Mouse (Mus musculus): ENCODE results near the gene Cnga1. TPM values are rescaled to one million over a fixed set of nuclear protein-coding genes. Genes with fewer than 3 reads are reported as not detected.

Gene Cnga1
- total and polyA plus RNA-seq, 2 experiments from 2014 or later = not detected

DNA sequence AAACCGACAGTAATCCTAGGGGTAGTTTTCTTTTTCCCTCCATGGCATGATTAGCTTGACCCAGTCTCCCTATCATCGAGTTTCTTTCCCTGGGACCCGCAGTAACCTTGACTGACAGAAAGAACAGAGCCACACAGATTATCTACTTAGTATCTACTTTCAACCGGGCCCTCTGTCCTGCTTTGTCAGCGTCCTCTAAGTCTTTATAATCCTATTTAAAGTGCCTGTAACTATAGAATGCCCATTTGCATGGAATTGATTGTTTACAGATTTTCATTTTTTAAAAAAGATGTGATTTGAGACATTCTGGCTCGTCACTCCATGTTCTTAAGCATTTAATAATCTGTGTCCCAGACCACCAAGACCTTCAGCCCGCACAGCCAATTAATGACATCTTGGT is 420 bp downstream of the Cnga1 start:
- Histone ChIP-seq H3K27ac (ENCODE audit: low read depth, low read length) (no peak overlapping the region), H3K36me3 (ENCODE audit: insufficient read depth) (no peaks in the 10 kb centered on the region), H3K4me3 (ENCODE audit: low read depth, low read length) (no peak overlapping the region), H3K27me3 (ENCODE audit: insufficient read depth, low read length) (peaks cover 11% of the 10 kb centered on the region), H3K4me2 (ENCODE audit: low read depth) (no peak overlapping the region), H3K4me1 (ENCODE audit: insufficient read depth) (no peaks in the 10 kb centered on the region), H3K9me3 (ENCODE audit: low read length) (no peaks in the 10 kb centered on the region), H3K9ac (no peak overlapping the region)
- ATAC-seq = no peak
- no peak for DNase-seq
- TF ChIP-seq CTCF (IDR thresholded peaks at IDR 0.05; ENCODE audit: low read depth) = no peak
- 46% methylated on average over 7 of the region's 7 CpGs for WGBS

DNA sequence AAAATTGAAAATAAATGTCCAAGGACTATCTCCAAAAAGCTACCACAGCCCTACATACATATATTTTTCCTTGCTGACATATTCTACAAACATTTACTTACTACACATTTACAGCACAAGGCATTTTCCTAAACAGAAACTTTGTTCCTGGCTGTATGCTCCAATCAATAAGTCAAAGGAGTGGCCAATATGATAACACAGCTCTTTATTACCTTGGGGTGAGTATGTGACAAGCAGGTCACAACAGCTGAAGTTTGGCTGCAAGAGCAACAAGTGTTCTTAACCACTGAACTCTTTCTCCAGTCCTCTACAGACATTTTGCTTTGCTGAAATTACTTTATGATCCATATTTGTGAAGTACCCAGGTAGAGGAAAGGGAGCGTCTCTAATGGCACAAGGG is 4.0 kb downstream of the Cnga1 start:
- Histone ChIP-seq H3K27ac (ENCODE audit: low read depth, low read length) (no peak overlapping the region), H3K4me3 (ENCODE audit: low read depth, low read length) (no peak overlapping the region), H3K4me2 (ENCODE audit: low read depth) (no peak overlapping the region), H3K4me1 (ENCODE audit: insufficient read depth) (no peaks in the 10 kb centered on the region), H3K9ac (no peak overlapping the region), H3K36me3 (ENCODE audit: insufficient read depth) (no peaks in the 10 kb centered on the region), H3K27me3 (ENCODE audit: insufficient read depth, low read length) (no peaks in the 10 kb centered on the region), H3K9me3 (ENCODE audit: low read length) (no peaks in the 10 kb centered on the region)
- ATAC-seq (no peak), DNase-seq (no peak)
- 97% methylated on average over 1 of the region's 1 CpGs for WGBS
- TF ChIP-seq CTCF (IDR thresholded peaks at IDR 0.05; ENCODE audit: low read depth) = no peak

DNA sequence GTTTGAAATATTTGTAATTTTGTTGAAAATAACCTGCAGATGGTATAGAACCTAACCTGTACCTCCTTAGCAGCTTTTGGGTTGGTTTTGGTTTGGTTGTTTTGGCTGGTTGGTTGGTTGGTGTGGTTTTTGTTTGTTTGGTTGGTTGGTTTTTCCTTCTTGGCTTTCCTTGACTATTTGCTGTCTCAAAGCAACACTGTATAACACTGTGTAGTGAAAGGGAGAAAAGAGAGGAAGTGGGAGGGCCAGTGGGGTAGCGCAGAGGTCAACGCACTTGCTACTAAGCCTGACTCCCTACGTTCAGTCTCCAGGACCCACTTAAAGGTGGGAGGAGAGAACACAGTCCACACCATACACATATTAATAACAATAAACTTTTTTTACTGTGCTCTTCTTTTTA is 7.5 kb downstream of the Cnga1 start:
- ATAC-seq (no peak), DNase-seq (no peak)
- Histone ChIP-seq H3K27ac (ENCODE audit: low read depth, low read length) (no peak overlapping the region), H3K4me1 (ENCODE audit: insufficient read depth) (no peaks in the 10 kb centered on the region), H3K4me2 (ENCODE audit: low read depth) (no peak overlapping the region), H3K36me3 (ENCODE audit: insufficient read depth) (no peaks in the 10 kb centered on the region), H3K9me3 (ENCODE audit: low read length) (no peaks in the 10 kb centered on the region), H3K4me3 (ENCODE audit: low read depth, low read length) (no peak overlapping the region), H3K9ac (no peak overlapping the region), H3K27me3 (ENCODE audit: insufficient read depth, low read length) (no peaks in the 10 kb centered on the region)
- no peak for TF ChIP-seq CTCF (IDR thresholded peaks at IDR 0.05; ENCODE audit: low read depth)
- 92% methylated on average over 3 of the region's 3 CpGs for WGBS

GRCm38 (mm10) chr5:72636122-72636521 is 8.0 kb downstream of the Cnga1 start:
- DNase-seq (no peak), ATAC-seq (no peak)
- Histone ChIP-seq H3K9ac (no peak overlapping the region), H3K27me3 (ENCODE audit: insufficient read depth, low read length) (no peaks in the 10 kb centered on the region), H3K4me1 (ENCODE audit: insufficient read depth) (no peaks in the 10 kb centered on the region), H3K4me3 (ENCODE audit: low read depth, low read length) (no peak overlapping the region), H3K4me2 (ENCODE audit: low read depth) (no peak overlapping the region), H3K36me3 (ENCODE audit: insufficient read depth) (no peaks in the 10 kb centered on the region), H3K27ac (ENCODE audit: low read depth, low read length) (no peak overlapping the region), H3K9me3 (ENCODE audit: low read length) (no peaks in the 10 kb centered on the region)
- no peak for TF ChIP-seq CTCF (IDR thresholded peaks at IDR 0.05; ENCODE audit: low read depth)
- 76% methylated on average over 3 of the region's 3 CpGs for WGBS

DNA sequence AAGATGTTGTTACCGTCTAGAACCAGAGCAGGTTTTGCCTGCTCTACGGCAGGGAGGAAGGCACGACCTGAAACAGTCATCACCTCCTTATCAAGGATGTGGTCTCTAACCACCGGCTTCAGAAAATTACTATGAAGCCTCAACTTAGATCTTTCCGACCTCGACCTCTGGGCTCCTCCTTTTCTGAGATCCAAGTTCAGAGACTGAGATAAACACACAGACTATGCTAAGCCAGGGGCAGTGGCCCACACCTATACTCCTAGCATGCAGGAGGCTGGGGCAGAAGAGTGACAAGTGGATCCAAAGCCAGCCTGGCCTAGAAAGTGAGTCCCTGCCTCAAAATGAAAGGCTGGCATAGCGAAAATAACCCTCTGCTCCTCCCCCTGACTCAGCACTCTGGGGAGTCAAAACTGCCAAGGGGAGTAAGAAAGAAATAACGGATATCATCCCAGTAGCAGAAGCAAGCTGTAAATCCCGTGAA is 9.2 kb downstream of the Cnga1 start:
- H3K27ac ChIP-seq (ENCODE audit: low read depth, low read length) = no peak overlapping the region
- TF ChIP-seq CTCF (IDR thresholded peaks at IDR 0.05; ENCODE audit: low read depth) = no peak
- DNase-seq (no peak), ATAC-seq (no peak)
- no peaks in the 10 kb centered on the region for H3K9me3 ChIP-seq (ENCODE audit: low read length)
- H3K9ac ChIP-seq = no peak overlapping the region
- no peak overlapping the region for H3K4me3 ChIP-seq (ENCODE audit: low read depth, low read length)
- H3K4me1 ChIP-seq (ENCODE audit: insufficient read depth) = no peaks in the 10 kb centered on the region
- H3K27me3 ChIP-seq (ENCODE audit: insufficient read depth, low read length) = no peaks in the 10 kb centered on the region
- H3K36me3 ChIP-seq (ENCODE audit: insufficient read depth) = no peaks in the 10 kb centered on the region
- H3K4me2 ChIP-seq (ENCODE audit: low read depth) = no peak overlapping the region
- WGBS = 89% methylated on average over 9 of the region's 9 CpGs

DNA sequence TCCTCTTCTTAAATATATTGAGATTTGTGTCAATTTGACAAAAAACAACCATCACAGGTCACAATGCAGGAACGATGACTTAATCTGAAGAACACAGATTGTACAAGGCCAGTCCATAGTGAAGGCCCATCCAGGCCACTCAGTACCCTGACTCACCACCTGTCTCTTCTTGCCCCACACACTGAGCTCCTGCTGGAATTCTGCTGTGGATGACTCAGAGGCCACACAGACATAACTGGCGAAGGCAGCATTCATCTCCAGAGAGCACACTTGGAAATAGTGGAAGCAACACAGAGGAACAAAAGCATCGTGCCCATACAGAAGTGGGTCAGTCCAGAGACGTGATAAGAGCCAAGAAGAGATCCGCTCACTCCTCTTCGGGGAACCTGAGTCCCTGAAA is 14.0 kb downstream of the Cnga1 start:
- Histone ChIP-seq H3K36me3 (ENCODE audit: insufficient read depth) (no peaks in the 10 kb centered on the region), H3K4me3 (ENCODE audit: low read depth, low read length) (no peak overlapping the region), H3K27me3 (ENCODE audit: insufficient read depth, low read length) (no peaks in the 10 kb centered on the region), H3K27ac (ENCODE audit: low read depth, low read length) (no peak overlapping the region), H3K9ac (no peak overlapping the region), H3K4me1 (ENCODE audit: insufficient read depth) (no peaks in the 10 kb centered on the region), H3K4me2 (ENCODE audit: low read depth) (no peak overlapping the region), H3K9me3 (ENCODE audit: low read length) (no peaks in the 10 kb centered on the region)
- no peak for TF ChIP-seq CTCF (IDR thresholded peaks at IDR 0.05; ENCODE audit: low read depth)
- ATAC-seq (no peak), DNase-seq (no peak)
- 92% methylated on average over 6 of the region's 6 CpGs for WGBS

DNA sequence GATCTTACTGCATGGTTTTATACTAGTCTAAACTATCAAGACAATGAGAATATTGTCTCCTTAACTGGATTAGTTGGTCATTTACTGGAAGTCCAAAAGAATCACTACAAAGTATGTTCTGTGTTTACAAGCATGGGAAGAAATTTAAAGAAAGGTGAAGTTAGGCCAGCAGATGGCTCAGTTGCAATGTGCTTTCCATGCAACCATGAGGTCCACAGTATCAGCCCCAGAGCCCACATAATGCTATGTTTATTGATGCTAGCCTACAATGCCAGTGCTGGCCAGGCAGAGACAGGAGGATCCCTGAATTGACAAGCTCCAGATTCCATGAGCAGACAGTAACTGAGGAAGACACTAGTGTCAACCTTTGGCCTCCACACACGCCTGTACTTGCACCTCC is 23.1 kb downstream of the Cnga1 start:
- H3K9ac ChIP-seq = no peak overlapping the region
- H3K4me1 ChIP-seq (ENCODE audit: insufficient read depth) = no peaks in the 10 kb centered on the region
- H3K4me3 ChIP-seq (ENCODE audit: low read depth, low read length) = no peak overlapping the region
- DNase-seq (no peak), ATAC-seq (no peak)
- no peak overlapping the region for H3K27ac ChIP-seq (ENCODE audit: low read depth, low read length)
- H3K9me3 ChIP-seq (ENCODE audit: low read length) = no peaks in the 10 kb centered on the region
- no peak overlapping the region for H3K4me2 ChIP-seq (ENCODE audit: low read depth)
- H3K27me3 ChIP-seq (ENCODE audit: insufficient read depth, low read length) = no peaks in the 10 kb centered on the region
- 85% methylated on average over 1 of the region's 1 CpGs for WGBS
- H3K36me3 ChIP-seq (ENCODE audit: insufficient read depth) = no peaks in the 10 kb centered on the region
- no peak for TF ChIP-seq CTCF (IDR thresholded peaks at IDR 0.05; ENCODE audit: low read depth)

DNA sequence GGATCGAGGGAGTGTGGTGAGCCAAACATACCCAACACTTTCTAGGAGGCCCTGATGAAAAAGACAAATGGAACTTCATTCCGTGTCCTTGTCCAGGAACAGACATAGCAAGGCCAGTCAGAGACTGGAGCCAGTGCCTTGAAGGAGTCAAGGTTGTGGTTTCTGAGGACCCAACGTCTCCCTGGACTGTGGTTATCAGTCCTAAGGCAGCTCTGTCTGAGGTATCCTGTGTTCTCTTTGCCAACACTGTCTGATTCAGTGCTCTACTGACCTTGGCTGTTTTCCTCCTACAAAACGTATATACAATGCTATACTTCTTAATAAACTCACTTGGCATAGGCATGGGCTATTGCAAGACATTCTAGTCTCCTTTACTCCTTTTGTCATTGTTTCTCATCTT is 26.7 kb downstream of the Cnga1 start:
- Histone ChIP-seq H3K4me1 (ENCODE audit: insufficient read depth) (no peaks in the 10 kb centered on the region), H3K4me2 (ENCODE audit: low read depth) (no peak overlapping the region), H3K27ac (ENCODE audit: low read depth, low read length) (no peak overlapping the region), H3K9ac (no peak overlapping the region), H3K9me3 (ENCODE audit: low read length) (no peaks in the 10 kb centered on the region), H3K36me3 (ENCODE audit: insufficient read depth) (no peaks in the 10 kb centered on the region), H3K4me3 (ENCODE audit: low read depth, low read length) (no peak overlapping the region), H3K27me3 (ENCODE audit: insufficient read depth, low read length) (no peaks in the 10 kb centered on the region)
- no peak for DNase-seq
- TF ChIP-seq CTCF (IDR thresholded peaks at IDR 0.05; ENCODE audit: low read depth) = no peak
- 80% methylated on average over 4 of the region's 4 CpGs for WGBS
- no peak for ATAC-seq
